Mouse (Mus musculus) ES-Bruce4 (cell line): ENCODE results near the gene Cep41. TPM values are rescaled to one million over a fixed set of nuclear protein-coding genes. Genes with fewer than 3 reads are reported as not detected.

Experiments
- H3K27ac ChIP-seq: 2 replicates; pipeline ENCODE4 v1.5.1; 2012; ENCODE audit warnings: low read length, inconsistent platforms; ENCODE audit not compliant: insufficient read depth
- H3K27me3 ChIP-seq: 2 replicates; pipeline ENCODE4 v1.6.1; 2012; ENCODE audit warnings: mild to moderate bottlenecking, low read length, inconsistent platforms; ENCODE audit not compliant: control insufficient read depth, poor library complexity, insufficient read depth, severe bottlenecking
- H3K36me3 ChIP-seq: 2 replicates; pipeline ENCODE4 v1.6.1; 2012; ENCODE audit warnings: inconsistent platforms, mild to moderate bottlenecking, low read length, moderate library complexity; ENCODE audit not compliant: control insufficient read depth, poor library complexity, insufficient read depth, severe bottlenecking
- H3K4me1 ChIP-seq: one replicate; pipeline ENCODE4 v1.8.1; 2011; ENCODE audit warnings: low read length; ENCODE audit not compliant: control insufficient read depth, insufficient read depth
- H3K4me3 ChIP-seq: 2 replicates; pipeline ENCODE4 v1.5.1; 2011; ENCODE audit warnings: low read depth, mild to moderate bottlenecking, low read length
- H3K9ac ChIP-seq: 2 replicates; pipeline ENCODE4 v1.6.1; 2012; ENCODE audit warnings: low read depth, mild to moderate bottlenecking, inconsistent platforms; ENCODE audit not compliant: poor library complexity, severe bottlenecking
- H3K9me3 ChIP-seq: replicated peaks from 2 replicates; pipeline ENCODE4 v1.6.1; 2012; ENCODE audit warnings: mild to moderate bottlenecking, low read length, inconsistent platforms; ENCODE audit not compliant: control insufficient read depth, poor library complexity, insufficient read depth, severe bottlenecking
- CTCF ChIP-seq: IDR thresholded peaks from one replicate; pipeline ENCODE4 v1.8.1; 2011; ENCODE audit warnings: low read depth, low read length
- EP300 ChIP-seq: IDR thresholded peaks from 2 replicates; pipeline ENCODE4 v1.6.1; 2011; ENCODE audit warnings: low read depth, low read length; ENCODE audit not compliant: insufficient read depth
- POLR2A ChIP-seq: IDR thresholded peaks from one replicate; pipeline ENCODE4 v1.8.1; 2011; ENCODE audit warnings: low read length; ENCODE audit not compliant: insufficient read depth
- polyA plus RNA-seq: library from polyadenylated mRNA; stranded (reverse); fragments of >200 nt; gene quantifications from 2 replicates; pipeline ENCODE4 v1.2.4, GENCODE M21; 2011; ENCODE audit warnings: low read depth; ENCODE audit not compliant: missing spikeins, insufficient read depth, insufficient read length

Gene Cep41
- polyA plus RNA-seq, 1 experiment = 4.9 TPM

GRCm38 (mm10) chr6:30636186-30636842 is 57.2 kb downstream of the Cep41 start:
- H3K9ac ChIP-seq = no peak overlapping the region
- H3K27ac ChIP-seq = no peak overlapping the region
- no peaks in the 10 kb centered on the region for H3K4me1 ChIP-seq

GRCm38 (mm10) chr6:30635361-30635862 is 58.1 kb downstream of the Cep41 start:
- Histone ChIP-seq H3K4me1 (no peaks in the 10 kb centered on the region), H3K9ac (no peak overlapping the region), H3K27ac (no peak overlapping the region), H3K27me3 (no peaks in the 10 kb centered on the region), H3K36me3 (no peaks in the 10 kb centered on the region), H3K9me3 (no peaks in the 10 kb centered on the region), H3K4me3 (no peak overlapping the region)
- TF ChIP-seq EP300 = no peak
- no peak for TF ChIP-seq POLR2A
- no peak for TF ChIP-seq CTCF

More at GRCm38 (mm10) chr6:30636186-30636842, 57.2 kb downstream of the Cep41 start:
- Histone ChIP-seq H3K4me3 (no peak overlapping the region), H3K27me3 (no peaks in the 10 kb centered on the region), H3K36me3 (no peaks in the 10 kb centered on the region), H3K9me3 (no peaks in the 10 kb centered on the region)
- no peak for TF ChIP-seq POLR2A
- TF ChIP-seq CTCF = no peak
- no peak for TF ChIP-seq EP300

GRCm38 (mm10) chr6:30629989-30630388 is 63.6 kb downstream of the Cep41 start:
- Histone ChIP-seq H3K9me3 (no peaks in the 10 kb centered on the region), H3K27ac (no peak overlapping the region), H3K4me3 (no peak overlapping the region), H3K9ac (no peak overlapping the region), H3K36me3 (no peaks in the 10 kb centered on the region), H3K4me1 (no peaks in the 10 kb centered on the region), H3K27me3 (no peaks in the 10 kb centered on the region)
- TF ChIP-seq POLR2A = no peak
- TF ChIP-seq CTCF = no peak
- TF ChIP-seq EP300 = no peak

GRCm38 (mm10) chr6:30628152-30628551 is 65.4 kb downstream of the Cep41 start:
- Histone ChIP-seq H3K4me3 (no peak overlapping the region), H3K9ac (no peak overlapping the region), H3K4me1 (no peaks in the 10 kb centered on the region), H3K27me3 (no peaks in the 10 kb centered on the region), H3K27ac (no peak overlapping the region), H3K9me3 (no peaks in the 10 kb centered on the region), H3K36me3 (no peaks in the 10 kb centered on the region)
- TF ChIP-seq EP300 (no peak), POLR2A (no peak), CTCF (no peak)

- H3K27me3 ChIP-seq = no peaks in the 10 kb centered on the region
- no peaks in the 10 kb centered on the region for H3K4me1 ChIP-seq
- H3K27ac ChIP-seq = no peak overlapping the region
- no peaks in the 10 kb centered on the region for H3K36me3 ChIP-seq
- H3K9me3 ChIP-seq = no peaks in the 10 kb centered on the region
- H3K9ac ChIP-seq = no peak overlapping the region
- TF ChIP-seq EP300 (no peak), CTCF (no peak), POLR2A (no peak)
- no peak overlapping the region for H3K4me3 ChIP-seq
These were observed 68.8 kb downstream of the Cep41 start for GRCm38 (mm10) chr6:30624763-30625162.

- no peaks in the 10 kb centered on the region for H3K27me3 ChIP-seq
- no peaks in the 10 kb centered on the region for H3K9me3 ChIP-seq
- no peaks in the 10 kb centered on the region for H3K4me1 ChIP-seq
- H3K27ac ChIP-seq = no peak overlapping the region
- H3K9ac ChIP-seq = no peak overlapping the region
- no peak overlapping the region for H3K4me3 ChIP-seq
- TF ChIP-seq POLR2A (no peak), EP300 (no peak), CTCF (no peak)
- H3K36me3 ChIP-seq = no peaks in the 10 kb centered on the region
These were observed 71.6 kb downstream of the Cep41 start for GRCm38 (mm10) chr6:30621986-30622389.
